Mouse (Mus musculus) frontal cortex, postnatal 10 days (tissue): ENCODE data around the gene Etnppl.

Experiments
- DNase-seq, 2 experiments: peaks; one replicate each; pipeline ENCODE4 v3.0.0; 2022; ENCODE audit warnings: low spot score in 2 of 2, mixed read lengths in 1 of 2

Etnppl gene

GRCm38 (mm10) chr3:130677671-130678460, 60.6 kb downstream of the Etnppl start:
- DNase-seq, result no peak

DNA sequence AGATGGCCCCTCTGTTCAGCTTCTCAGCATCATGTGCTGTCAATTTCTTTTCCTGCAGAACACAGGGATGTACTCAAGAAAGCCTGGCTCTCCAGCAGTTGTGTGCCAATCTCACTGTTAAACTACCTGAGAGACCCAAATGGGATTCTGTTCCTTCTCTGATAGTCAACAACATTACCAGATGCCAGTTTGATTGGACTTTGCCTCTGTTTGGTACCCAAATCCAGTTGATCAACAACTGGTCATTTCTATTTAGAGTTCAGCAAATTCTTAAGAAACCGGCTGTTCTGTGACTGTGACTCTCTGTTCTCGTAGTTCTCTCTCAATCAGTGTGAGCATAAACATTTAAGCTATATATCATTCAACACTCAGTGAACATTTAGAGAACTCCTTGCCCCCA, 64.0 kb downstream of the Etnppl start:
- no peak for DNase-seq

DNA sequence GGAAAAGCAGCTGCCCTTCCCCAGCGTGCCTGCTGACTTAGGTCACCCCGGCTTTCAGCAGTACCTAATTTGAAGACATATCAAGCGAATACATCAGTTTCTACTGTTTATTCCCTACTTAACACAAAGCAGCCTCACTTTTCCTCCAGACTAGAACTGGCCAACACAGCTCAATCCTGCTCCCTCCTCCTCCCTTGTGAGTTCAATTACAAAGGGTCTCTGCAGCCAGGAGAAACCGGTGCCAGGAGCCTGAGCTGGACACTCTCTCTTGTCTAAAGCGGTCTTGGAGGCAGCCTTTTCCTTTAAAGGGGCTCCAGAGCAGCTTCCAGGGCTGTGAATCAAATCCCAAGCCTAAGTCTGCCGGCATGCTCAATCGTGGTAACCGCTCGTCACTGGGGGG, 64.9 kb downstream of the Etnppl start:
- no peak for DNase-seq

DNA sequence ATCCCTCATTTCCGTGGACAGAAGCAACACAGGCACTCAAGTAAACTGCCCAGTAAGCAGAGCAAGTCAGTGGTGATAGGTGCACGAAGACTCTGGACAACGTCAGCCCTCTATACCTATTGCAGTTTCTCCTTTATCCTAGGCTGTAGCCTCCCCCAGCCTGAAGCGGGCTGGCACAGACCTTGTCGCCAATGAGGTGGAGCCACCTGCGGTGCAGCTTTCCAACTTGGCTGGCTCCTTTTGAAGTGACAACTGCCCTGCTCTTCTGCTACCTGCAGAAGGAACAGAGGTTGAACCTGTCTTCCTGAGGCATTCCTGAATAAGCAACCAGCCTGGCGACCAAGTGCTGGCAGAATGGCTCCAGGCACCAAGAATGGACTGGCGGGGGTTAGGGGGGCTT, 66.6 kb downstream of the Etnppl start:
- no peak for DNase-seq

GRCm38 (mm10) chr3:130684276-130685013, 67.2 kb downstream of the Etnppl start:
- no peak for DNase-seq

DNA sequence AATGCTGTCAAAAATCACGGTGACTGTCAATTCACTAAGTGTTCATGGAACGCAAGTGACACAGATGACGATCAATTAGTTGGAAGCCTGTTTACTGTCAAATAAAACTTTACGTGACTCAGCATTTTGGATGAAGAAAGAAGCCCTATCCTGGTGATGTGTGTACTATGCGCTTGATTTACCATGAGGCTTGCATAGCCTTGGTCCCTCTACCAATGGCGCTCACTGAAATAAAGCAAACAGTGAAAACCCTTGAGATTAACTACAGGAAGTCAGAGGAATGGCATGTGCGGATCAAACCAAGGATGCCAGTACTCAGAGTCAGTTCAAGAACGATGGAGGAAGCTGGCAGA, 67.7 kb downstream of the Etnppl start:
- DNase-seq, result no peak

GRCm38 (mm10) chr3:130687051-130687450, 69.8 kb downstream of the Etnppl start:
- no peak for DNase-seq
